Mouse (Mus musculus) kidney, adult 9 months (tissue): ENCODE results near the gene Itgb7.

Source experiments
- DNase-seq: peaks from one replicate; pipeline ENCODE4 v3.0.0; 2022

Gene Itgb7

DNA sequence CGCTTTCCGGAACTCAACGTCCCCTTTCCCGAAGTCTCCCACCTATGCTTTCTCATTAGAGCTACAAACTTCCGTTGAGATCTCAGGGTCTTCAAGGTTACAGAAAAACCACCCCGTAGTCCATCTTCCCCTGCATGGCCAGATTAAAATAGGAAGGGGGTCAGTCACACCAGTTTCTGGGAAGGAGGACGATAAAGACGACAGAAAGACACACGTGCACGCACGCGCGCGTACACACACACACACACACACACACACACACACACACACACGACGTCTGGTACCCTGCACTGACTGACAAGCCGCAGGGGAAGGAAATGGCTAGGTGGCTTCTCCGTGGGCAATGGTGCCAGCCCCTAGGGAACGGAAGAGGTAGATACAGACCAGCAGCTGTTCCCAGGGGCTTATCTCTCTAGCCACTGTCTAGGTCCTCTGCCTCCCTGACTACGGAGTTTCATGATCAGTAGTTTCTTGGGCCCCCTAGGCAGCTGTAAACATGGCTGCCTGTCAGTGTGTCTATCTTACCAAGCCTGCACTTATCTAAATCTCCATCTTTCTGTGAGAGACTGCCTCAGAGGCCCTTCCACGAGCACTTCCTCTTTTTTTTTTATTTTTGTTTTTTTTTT is 6.6 kb downstream of the Itgb7 start:
- DNase-seq: no peak

DNA sequence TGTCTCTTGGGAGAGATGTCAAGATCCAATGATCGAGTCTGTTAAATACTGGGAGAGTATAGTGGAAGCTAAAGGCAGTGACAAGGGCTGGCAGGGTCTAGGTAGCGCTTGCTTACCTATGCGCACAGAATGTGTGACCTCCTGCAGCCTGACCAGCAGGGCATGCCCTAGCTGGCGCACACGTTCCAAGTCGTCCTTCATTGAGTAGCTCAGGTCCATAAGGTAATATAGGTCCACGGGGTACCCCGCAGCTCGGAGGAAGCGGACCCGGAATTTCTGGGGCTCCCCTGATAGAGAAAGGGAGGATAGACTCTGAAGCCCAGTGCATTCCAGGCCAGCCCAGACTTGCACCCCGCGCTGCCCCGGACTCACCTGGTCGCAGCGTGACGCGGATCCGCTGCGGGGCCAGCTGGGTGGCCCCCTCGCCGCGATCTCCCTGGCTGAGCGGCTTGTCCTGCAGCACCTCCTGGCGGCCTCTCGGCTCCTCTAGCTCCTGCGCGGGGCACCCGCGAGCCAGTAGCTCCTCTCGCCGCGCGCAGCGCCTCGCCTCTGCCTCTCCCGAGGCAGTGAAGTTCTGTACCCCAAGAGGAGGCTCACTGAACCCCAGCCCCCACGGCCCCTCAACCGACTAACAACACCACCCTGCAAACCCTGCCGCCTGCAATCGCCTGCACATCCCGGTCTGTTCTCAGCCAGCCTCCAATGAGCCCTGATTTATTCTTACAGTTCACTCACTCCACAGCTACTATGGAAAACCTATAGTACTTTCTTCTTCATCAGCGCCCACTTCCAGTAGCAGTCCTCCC is 7.4 kb downstream of the Itgb7 start:
- DNase-seq: peak; percentile 79

DNA sequence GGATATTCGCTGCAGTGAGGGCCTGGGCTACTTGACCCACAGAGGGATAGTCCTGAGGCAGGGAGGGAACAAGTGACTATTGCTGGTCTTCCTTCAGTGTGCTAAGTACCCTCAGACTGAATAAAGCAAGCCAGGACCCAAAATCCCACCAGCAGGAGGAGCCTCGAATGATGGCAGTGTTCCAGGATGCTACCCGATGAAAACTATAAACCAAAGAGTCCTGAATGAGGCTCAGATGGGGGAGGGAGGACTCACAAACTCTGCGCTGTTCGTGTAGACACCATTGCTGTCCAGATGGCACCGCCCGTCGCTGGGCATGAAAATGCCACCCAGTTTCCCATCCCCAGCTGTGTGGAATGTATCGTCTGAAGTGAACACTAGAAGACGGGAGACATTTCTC is 9.4 kb downstream of the Itgb7 start:
- no peak for DNase-seq

DNA sequence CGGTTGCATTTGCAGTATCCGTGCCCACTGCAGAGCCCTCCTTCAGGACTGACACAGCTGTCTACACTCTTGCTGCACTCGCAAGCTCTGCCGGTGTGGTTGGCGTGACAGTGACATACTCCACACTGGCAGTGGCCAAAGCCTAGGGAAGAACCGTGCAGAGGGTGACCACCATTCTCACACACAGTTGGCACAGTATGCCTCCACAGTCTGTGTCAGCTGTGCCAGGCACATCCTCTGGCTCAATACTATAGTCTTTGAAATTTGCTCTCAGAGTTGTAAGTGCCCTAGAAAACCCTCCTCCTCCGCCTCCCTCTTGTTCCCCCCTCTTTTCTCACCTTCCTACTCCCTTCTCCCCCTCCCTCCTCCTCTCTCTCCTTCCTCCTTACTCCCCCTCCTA is 14.4 kb downstream of the Itgb7 start:
- no peak for DNase-seq

DNA sequence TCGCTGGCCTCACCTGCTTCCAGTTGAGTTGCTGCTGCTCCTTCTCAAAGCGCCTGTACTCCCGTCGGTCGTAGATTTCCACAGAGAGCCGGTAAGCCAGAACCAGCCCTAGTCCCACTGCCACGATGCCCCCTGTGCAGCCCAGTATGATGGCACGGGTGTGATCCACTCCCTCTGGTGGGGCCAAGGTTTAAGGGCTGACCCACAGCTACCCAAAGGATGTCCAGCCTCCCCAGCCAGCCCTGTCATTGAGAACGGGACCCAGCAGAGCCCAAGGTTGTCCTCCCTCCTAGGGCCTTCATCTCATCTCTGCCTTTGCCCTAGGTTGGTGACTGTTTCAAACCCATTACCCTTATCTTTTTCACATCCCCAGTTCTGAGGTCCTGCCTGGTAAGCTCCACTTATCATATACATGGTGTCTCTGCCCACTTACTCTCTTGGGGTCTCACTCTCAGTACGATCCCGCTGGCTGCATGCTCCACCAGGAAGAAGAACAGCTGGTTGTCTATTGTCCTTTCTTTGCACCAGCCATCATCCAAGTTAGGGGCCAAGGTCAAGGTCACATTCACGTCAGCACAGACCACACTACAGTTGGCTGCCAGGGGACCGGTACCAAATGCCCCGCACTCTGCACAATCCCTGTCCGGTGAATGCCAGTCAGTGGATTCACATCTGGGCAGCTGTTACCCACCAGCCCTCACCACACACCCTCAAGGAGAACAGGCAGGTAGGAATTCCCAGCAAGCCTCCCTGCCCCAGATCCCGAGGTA is 15.1 kb downstream of the Itgb7 start:
- no peak for DNase-seq

DNA sequence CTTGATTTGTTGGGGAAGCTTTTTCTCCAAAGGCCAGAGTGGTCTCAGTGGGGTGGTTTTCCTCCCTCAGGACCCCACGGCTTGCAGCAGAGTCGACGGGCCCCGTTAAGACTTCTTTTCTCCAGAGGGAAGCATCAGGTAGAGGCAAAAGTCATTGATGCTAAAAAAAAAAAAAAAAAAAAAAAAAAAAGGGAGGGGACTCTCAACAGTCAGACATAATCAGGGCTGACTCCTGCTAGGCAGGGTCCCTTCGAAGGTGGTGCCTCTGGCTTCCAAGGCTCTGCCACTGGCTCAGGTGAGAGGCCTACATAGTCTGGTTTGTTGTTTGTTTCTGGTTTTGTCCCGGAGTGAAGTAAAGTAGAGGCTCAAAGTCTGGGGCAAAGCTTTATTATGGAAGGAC is 16.1 kb downstream of the Itgb7 start:
- no peak for DNase-seq

DNA sequence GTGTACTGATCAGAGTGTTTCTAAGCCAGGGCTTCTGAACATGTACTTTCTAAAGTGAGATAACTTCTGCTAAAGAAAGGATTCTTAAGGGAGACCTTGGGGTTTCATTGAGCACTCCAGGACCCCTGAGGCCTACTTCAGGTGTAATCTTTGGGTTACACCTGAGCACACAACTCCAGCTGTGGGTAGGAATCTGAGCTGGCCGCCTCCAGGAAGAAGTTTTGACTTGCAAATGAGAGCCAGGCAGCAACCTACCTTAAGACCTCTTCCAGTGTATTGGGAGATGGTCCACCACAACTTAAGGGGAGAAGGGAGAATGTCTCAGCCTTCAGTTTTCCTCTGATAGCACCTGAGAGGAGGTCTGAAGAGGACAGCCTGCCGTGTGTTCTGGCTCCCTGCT is 17.6 kb downstream of the Itgb7 start:
- DNase-seq: no peak

DNA sequence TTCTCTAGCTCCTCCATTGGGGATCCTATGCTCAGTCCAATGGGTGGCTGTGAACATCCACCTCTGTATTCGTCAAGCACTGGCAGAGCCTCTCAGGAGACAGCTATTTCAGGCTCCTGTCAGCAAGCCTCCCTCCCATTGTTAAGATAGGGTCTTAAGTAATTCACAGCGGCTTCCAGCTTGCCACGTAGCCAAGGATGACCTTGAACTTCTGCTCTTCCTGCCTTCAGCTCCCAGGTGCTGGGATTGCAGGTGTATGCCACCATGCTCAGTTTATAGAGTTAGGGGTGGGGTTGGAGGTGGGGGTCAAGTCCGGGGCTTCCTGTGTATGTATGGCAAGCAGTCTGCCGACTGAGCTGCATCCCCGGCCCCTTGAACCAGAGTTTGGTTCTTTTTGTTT is 19.8 kb downstream of the Itgb7 start:
- no peak for DNase-seq

DNA sequence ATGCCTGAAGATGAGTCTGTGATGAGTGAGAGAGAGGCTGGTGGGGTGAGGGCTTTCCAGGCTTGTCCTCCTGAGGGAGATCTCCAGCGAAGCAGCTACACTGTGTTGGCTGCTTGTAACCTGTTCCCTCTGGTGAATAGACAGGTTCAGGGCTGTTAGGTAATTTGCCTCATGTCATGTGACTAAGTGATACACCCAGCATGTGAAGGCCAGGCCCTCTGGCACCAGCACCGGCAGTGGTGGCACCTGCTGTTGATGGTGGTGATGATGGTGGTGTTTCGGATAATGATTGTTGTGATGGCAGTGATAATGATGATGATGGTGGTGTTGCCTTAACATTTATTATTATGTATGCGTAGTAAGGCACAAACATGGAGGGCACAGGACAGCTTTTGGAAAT is 20.9 kb downstream of the Itgb7 start:
- DNase-seq: no peak

DNA sequence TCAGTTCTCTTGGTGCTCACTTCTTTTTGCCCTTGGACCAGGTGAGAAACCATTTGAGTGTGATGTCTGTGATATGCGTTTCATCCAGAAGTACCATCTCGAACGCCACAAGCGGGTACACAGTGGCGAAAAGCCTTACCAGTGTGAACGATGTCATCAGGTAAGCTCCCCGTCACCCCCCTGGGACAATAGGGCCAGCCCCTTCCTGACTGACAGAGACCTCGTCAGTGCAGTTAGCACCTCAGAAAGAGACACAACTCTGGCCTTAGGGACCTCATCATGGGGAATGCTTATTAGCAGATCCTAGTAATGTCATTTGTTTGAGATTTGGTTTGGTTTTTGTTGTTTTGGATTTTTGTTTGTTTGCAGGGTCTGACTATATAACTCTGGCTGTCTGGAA is 22.6 kb downstream of the Itgb7 start:
- DNase-seq: no peak

DNA sequence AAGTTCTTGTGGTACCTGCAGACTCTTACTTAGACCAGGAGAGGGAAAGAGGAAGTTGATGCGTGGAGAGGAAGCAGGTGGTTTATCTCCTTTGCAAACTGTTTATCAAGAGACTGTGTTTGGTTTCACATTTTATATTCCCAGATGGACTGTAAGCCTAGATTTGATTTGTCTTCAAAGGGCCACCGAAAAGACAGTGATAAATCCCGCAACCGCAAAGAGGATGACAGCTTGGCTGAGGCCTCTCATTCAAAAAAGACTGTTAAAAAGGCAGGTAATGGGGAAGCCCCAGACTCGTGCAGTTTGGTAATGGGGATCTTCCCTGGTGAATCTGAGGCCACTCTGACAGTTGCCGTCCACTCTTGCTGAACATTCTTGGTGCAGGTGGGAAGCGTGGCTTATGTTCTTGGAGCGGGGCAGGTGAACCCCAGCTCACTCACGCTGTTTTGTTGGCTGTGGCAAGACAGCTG is 23.6 kb downstream of the Itgb7 start:
- no peak for DNase-seq

DNA sequence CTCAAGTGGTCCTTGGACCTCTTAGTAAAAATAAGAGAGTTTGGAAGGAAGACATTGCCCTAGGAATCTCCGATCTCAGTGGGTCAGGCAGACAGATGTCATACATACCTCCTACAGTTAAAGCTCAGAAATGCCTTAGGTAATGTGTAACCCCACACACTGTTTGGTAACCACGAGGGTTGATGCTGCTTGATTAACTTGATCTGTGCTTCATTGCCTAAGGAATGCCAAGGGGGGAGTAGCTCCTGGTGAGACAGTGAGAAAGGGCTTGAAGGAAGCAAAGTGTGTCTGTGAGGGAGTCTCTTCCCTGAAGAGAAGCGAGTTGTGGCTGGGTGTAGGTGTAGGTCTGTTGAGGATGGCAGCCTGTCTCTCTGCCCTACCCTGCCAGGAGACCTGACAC is 24.4 kb downstream of the Itgb7 start:
- DNase-seq: peak; percentile 64

DNA sequence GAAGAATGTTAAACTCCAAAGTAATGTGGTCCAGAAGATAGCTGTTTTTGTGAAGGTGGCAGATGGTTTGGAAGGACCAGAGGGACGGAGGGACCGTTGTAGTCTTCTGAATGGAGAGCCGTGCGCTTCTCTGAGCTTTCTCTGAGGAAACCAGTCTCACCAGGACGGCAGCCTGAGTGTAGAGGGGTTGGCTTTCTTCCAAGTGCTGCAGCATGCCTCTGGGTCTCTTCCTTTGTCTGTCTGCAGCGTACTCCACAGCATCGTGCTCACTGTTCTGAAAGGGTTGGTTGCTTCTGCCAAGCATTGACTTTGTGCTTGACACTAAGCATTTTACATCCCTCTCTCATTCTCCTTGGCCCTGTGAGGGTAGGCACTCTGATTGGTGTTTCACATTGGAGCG is 26.0 kb downstream of the Itgb7 start:
- peak; percentile 41 for DNase-seq

DNA sequence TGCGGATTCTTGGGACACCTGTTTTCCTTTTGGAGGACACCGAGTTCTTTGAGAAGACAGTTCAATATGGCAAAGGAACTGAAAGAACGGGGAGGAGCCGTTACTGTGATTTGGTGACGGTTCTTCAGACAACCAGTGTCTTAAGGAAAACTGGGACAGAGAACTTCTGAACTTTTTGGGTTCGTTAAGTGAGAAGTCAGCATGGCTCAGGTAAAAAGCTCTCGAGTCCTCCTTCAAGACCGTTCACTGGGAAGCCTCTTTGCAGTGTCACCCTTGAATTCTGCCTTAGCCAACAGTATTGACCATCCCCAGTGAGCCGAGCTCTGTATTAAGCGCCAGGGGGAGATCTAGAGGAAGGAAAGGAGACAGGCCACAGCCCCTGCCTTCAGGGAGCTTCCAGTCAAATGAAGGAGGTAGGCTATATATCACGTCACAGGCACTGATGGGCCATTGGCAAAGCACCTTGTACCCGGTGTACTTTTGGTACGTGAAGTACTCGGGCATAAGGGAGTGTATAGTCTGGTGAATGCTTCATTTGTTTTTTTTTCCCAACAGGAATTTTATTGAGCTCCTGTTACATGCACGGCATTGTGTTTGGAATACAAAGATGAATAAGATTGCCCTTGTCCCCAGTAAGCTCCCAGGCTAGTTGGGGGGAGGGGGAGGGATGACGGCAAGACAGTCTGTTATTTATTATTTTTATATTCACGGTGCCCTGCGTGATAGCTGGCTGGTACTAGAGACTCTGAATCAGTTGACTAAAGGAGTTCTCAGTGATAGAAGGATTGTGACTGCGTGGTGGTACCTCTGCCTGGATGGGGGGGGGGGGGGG is 26.9 kb downstream of the Itgb7 start, which contains the start of gene Csad:
Csad (minus strand) TSS at position 51 of the 832 bp plus-strand sequence.
- DNase-seq: no peak

DNA sequence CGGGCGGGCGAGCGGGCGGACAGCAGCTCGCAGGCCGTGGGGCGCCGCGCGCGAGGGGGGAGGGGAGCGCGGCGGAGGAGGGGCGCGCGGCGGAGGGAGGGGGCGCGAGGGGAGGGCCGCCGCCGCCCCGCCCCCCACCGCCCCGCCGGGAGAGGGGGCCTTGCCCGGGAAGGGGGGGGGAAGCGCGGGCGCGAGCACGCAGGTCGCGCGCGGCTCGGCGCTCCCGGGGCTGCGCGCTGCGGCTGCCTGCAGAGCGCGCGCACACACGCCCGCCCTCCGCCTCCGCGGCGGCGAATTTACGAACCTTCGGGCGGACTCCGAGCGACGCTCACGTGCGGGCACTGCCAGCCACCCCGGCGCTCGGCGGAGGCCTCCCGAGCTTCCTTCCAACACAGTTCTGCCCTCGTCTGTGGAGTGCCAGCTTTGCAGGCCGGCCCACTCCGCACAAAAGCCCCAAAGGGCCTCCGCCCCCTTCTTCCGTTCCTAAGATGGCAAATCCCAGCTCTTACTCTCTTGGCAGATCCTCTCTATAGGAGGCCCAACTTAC is 27.8 kb downstream of the Itgb7 start:
- peak; percentile 71 for DNase-seq

DNA sequence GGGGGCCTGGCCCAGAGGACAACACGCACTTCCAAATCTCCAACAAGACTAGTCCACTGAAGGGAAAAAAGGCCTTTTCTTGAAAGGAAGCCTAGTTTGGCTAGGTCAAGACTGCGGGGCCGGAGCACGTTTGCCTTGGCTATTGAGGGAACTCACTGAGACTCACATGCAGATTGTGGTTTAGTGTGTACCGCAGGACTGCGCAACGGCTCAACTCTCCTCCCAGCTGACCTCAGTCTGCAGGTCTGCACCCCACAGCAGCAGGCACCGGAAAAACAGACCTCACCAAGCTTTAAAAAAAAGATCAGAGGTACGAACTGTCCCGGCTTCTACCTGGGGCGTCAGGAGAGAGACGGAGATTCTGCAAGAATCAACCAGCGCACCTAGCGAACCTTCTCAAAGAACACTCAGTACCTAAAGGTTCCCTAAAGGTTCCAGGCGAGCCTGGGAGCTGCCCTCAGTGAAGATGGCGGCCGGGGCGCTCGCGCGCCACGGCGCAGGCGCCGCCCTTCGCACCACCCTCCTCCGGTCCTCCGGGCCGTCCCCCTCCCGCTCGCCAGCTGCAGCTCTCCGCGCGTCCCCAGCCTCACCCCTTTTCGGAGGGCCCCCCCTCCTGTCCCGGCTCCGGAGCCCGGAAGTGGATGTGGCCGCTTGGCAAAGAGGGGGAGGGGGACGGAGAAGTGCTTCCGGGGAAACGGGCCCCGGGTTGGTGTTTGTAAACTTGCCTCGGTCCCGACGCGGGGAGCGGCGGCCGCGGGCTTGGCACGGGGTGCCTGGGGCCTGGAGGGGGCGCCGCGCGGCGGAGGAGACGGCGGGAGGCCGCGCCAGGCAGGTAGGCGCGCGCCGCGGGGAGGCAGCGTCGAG is 28.5 kb downstream of the Itgb7 start, which contains the start of gene Zfp740:
Zfp740 (plus strand) TSS at position 279 of the 864 bp plus-strand sequence.
- DNase-seq: peak; percentile 97

DNA sequence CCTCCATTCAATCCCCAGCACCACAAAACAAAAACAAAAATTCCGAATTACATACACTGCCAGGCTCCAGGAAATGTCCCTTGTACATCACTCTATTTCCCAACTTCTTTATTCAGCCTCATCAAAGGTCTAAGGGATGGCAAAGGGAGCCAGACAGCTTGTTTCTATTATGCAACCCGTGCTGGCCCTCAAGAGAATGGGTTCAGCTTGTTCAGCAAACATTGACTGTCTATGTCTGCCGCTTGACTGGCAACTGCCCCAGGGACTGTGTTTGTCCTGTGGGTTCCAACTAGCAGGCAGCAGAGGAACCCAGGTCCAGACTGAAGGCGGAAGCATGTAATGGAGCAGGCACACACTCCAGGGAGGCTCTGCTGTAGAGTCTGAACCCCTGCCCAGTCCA is 32.9 kb downstream of the Itgb7 start:
- DNase-seq: peak; percentile 54

DNA sequence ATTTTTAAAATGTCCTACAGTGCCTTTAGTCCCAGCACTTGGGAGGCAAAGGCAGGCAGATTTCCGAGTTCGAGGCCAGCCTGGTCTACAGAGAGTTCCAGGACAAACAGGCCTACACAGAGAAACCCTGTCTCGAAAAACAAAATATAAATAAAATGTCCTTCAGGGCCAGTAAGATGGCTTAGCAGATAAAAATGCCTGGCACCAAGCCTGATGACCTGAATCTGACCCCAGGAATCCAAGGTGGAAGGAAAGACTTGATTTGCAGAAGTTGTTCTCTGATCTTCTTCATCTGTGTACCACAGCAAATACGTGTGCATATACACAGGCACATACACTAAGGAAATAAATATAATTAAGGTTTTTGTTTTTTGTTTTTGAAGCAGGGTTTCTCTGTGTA is 36.4 kb downstream of the Itgb7 start:
- DNase-seq: no peak

DNA sequence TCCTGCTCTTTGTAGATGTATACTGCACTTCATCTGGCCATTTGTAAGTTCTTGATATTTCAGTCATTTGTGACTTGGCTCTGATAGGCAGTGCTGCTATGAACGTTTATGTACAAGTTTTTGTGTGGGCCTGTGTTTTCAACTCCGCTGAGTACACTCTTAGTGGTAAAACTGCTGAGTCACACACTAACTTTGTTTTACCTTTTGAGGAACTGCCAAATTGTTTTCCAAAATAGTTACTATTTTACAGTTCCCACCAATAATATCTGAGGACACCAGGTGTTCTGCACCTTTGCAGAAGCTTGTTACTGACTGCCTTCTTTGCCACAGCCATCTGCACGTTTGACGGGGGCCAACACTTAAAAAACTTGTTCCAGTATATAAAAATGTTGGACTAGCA is 37.3 kb downstream of the Itgb7 start:
- DNase-seq: peak; percentile 60

DNA sequence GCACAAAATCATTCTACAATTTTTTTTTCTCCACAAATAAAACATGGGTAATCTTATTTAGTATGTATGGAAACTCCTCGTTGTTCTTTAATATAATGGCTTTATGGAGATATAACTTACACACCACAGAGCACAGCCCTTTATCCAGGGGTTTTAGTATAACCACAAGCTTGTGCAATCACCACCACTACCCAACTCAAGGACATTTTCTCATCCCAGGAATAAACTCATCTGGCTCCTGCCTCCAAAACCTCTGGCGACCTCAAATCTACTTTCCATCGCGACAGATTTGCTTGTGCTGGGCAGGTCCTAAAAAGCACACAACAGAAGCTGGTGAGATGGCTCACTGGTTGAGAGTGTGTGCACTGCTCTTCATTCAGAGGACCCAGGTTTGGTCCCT is 38.1 kb downstream of the Itgb7 start:
- DNase-seq: no peak

DNA sequence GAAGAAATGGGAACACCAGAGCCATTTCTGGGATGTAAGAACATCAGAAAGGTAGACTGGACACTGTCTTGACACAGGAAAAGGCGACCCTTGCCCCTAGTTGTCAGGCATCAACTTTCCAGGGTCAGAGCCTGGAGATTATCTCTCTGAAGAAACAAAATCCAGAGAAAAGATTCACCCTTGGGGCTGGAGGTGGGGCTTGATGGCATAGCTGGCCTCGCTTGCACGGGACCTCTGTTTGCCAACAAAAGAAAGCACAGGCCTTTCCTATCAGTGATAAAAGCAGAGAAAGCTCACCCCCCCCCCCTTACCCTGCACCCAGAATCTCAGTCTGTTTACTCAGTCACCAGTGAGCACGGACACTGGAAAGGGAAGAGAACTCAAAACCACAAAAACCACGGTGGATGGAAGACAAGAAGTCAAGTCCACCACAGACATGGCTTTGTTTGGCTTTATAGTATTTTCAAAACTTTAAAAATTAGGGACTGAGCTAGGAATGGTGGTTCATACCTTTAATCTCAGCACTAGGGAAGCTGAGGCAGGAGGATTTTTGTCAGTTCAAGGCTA is 38.8 kb downstream of the Itgb7 start:
- DNase-seq: no peak
